Mouse (Mus musculus) kidney, adult 8-10 months (tissue): ENCODE data around the gene Cdca3.
A peak's percentile ranks its signal among the peaks of the same experiment; 100 is the strongest.
"Not testable (repeated sequence)": the region's sequence is repeated elsewhere in the genome, so short reads cannot be mapped to it uniquely, and the experiment has no call there.

Experiments used
- DNase-seq, 2 experiments: peaks; one replicate each; pipeline ENCODE4 v3.0.0; 2022

Gene Cdca3

GRCm38 (mm10) chr6:124809775-124810538 lies 19.4 kb upstream of the Cdca3 start:
- no peak for DNase-seq

GRCm38 (mm10) chr6:124810566-124811402 lies 18.6 kb upstream of the Cdca3 start:
- DNase-seq: not testable (repeated sequence)

GRCm38 (mm10) chr6:124811403-124811665 lies 18.0 kb upstream of the Cdca3 start:
- no peak for DNase-seq

DNA sequence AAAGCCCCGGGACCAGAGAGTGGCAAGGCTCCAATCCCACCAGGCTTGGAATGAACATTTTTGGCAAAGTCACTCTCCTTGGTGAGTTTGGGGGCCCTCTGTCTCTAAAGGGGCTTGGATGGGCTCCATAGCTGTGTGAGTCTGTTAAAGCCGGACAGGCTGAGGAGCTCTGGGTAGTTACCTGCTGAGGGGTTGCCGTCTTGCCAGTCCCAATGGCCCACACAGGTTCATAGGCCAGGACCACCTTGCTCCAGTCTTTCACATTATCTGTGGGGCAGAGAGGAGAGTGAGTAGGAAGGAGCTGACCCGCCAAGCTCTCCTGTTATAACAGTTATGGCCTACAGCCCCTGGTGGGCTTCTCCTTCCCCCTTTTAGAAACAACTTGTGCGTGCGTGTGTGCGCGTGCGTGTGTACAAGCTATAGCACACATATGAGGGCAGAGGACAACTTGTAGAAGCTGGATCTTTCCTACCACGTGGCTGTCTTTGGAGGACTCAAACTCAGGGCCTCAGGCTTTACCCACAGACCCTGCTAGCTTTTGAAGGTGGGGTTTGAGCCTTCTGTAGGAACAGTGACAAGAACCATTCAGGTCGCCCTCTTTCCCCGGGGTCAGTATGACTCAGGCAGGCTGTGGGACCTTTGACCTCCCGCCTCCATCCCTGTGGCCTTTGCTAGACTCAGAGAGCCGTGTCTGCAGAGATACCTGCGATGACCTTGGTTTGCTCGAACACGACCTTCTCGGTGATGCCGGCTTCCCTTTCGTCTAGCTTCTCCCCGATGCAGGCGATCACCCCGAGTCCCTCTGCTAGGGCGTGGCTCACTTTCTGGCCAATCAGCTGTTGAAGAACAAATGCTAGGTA lies 17.4 kb upstream of the Cdca3 start:
- DNase-seq: peak in 1 of 2 experiments; percentile 40

DNA sequence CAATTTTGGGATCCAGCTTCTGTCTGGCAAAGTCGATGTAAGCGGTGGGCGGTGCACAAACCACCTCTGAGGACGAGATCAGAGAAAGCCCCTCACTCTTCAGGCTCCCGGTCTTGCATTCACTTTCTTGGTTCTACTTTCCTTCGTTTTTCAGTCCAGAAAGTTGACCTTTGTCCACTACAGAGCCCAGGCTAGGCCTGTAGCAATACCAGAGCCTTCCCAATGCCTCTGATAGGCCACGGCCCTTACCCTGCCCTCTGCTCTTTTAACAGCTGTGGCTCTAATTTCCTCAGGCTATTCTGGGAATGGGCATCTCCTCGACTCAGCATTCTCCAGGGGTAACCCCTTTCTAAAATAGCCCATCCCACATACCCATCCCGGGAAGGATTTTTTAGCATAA lies 16.5 kb upstream of the Cdca3 start:
- peak in 1 of 2 experiments; percentile 41 for DNase-seq

DNA sequence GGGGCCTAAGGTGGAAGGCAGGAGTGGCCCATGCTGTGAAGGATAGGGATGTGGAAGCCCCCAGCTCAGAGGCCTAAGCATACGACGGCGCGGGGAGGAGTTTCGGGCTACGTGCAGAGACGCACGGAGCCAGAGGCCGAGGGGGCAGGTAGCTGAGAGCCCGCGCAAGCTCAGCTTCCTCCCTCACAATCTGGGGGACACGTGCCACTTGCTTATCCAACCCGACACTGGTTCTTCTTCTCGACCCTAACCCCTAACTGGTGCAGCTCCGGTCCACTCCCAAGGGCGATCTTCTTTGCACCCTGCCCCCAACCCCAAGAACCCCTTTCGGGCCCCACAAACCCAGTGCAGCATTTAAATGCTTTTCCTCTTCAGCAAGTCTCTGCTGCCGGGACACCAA lies 15.9 kb upstream of the Cdca3 start:
- DNase-seq: peak; percentile 60 to 63

DNA sequence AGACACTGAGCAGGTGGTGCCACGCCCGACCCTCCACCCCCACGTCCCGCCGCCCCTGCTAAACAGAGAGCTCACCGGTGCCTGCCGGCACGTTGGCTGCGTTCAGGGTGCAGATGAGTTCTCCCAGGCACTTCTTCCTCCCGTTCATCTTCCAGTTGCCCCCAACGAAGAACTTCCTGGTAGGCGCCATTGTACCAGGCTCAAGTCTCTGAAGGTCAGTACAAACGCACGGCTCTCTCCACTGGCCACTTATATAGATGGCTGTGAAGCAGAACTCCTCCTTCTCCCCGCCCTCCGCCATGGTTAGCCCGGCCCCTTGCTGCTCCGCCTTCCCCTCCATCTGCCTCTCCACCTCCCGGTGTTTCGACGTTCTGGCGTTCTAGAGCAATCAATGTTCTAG lies 15.4 kb upstream of the Cdca3 start, which contains the start of gene Tpi1:
Gene Tpi1 (minus strand): TSS at position 364 of the 400 bp plus-strand sequence.
- DNase-seq: peak; percentile 92 to 93

DNA sequence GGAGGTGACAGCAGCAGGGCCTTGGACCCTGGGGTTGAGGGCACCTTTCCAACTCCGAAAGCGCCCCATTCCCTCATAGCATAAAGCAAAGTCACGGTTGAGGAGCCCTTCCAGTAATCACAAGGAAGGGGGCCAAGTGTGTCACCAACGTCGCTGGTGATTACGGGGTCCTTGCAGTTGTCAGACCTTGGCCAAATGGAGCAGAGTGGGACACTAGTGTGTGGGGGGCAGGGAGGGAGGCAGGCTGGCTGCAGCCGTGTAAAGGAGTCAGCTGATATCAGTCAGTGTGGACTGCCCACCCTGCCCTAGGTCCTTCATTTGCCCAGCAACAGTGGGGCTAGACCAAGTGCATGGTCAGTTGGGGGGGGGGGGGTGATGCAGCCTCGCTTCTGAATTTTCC lies 14.9 kb upstream of the Cdca3 start:
- DNase-seq: no peak

- no peak for DNase-seq
Measured at GRCm38 (mm10) chr6:124814858-124815774, 14.2 kb upstream of the Cdca3 start.

DNA sequence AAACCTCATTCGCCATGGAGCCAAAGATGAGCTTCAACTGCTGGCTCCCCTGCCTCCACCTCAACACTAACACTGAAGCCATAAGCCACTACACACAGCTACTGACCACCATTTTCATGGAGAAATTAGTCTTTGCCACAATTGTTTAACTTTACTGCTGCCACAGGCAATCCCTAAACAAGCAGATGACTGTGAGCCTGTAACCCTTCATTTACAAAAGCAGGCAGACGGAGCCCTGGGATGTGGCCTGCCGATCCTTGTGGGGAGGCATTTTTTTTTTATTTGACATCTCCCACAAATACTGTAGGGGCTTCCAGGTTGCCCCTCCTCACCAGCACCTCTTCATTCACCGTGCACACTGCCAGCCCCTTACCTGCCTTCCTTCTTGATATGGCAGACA lies 12.7 kb upstream of the Cdca3 start:
- no peak for DNase-seq

DNA sequence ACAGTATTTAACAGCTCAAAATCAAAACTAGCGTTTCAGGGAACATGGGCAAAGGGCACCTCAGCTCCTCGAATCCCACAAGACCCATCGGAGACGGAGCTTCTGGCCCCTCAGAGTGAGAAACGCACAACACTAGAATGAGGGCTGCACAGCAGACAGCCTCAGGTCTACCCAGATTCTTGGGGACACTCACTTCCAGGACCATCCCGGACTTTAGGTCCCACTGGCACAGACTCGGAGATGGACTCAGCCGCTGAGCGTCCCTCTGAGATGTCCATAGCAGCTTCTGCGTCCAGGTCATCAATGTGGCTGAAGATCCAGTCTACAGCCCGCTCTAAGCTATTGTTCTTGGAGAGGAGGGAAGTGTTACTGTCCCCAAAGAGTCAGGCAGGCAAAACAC lies 12.2 kb upstream of the Cdca3 start:
- no peak for DNase-seq

DNA sequence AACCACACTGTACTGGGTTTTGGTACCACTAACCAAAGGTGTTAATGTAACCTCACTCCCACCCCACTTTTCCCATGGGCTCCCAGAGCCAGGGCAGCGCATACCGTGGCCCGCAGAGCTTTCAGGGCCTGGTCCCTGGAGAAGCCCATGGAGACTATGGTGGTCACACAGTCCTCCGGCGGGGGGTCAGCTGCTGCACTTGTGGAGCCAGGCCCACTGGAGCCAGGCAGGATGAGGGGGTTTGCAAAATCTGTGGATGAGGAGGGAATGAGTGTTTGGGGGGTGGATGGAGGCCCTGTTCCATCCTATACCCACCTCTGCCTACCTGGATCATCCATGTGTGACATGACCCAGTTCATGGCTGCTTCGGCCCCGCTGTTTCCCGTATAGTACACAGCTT lies 11.8 kb upstream of the Cdca3 start:
- DNase-seq: no peak

DNA sequence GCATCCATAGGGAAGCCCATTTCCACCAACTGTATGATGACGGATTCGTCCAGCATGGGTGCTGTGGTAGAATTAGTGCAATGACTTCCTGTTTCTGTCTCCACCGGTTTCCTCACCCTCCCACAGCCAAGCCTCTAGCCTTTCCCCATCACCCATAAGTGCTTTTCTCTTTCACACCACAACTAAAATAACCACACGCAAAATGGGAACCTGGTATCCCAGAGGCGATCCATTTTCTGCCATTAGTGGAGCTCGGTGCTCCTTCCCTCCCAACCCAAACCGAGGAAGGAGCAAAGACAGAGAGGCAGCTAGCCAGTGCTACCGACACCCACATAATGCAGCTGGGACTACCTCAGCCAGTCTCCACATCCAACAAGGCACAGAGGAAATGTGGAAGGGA lies 11.4 kb upstream of the Cdca3 start:
- no peak for DNase-seq

- DNase-seq: no peak
Measured at GRCm38 (mm10) chr6:124820891-124821290, 8.5 kb upstream of the Cdca3 start.

- no peak for DNase-seq
Measured at GRCm38 (mm10) chr6:124822049-124822448, 7.3 kb upstream of the Cdca3 start.

DNA sequence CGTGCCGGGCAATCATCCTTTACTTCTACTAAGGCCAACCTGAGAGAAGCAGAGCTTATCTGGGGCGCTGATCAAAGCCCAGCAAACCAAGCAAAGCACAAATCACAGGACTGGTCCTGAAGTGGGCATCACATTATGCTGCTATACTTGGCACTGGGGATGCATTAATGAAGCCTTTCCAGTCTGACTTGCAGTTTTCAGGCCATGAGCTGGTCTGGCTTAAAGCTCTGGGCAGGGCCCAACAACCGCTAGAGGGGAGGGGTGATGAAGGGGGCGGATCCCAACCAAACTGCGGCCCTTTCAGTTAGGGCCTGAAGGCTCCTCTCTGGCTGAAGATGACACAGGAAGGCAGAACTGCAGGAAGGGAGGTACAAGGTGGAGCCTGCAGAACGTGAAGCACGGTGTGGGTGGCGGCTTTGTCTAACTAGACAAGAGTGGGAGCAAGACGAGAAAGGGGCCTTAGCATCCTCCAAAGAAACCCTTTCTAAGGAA lies 1.2 kb upstream of the Cdca3 start:
- DNase-seq: peak; percentile 58 to 66

GRCm38 (mm10) chr6:124829799-124830700 lies 703 bp downstream of the Cdca3 start:
- DNase-seq: peak; percentile 95 to 97

- not testable (repeated sequence) for DNase-seq
Measured at GRCm38 (mm10) chr6:124831199-124831598, 1.9 kb downstream of the Cdca3 start.

- DNase-seq: no peak
Measured at GRCm38 (mm10) chr6:124831649-124832048, 2.3 kb downstream of the Cdca3 start.

DNA sequence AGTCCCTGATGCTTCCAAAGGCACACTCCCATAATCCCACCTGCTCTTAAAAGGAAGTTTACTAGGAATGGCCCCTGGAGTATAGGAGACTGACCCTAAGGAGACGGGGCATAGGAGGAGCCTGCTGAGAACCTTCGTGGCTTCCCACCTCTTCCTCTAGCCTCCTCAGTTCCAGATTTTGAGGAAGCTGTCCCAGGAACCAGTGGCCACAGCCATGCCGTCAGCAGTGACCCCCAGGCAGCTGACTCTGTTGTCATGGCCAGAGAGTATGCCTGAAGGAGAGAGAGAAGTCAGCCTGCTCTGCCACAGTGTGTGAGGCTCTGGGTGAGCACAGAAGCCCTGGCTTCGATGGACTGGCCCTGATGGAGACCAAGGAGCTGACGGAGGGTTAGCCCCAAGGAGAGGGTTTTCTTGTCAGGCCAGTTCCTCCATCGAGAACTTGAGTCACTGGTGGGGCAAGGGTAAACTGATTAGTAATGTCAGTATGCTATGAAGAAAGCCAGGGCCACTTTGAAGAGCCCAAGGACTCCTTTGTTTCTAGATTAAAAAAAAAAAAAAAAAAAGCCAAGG lies 5.2 kb downstream of the Cdca3 start:
- no peak for DNase-seq

DNA sequence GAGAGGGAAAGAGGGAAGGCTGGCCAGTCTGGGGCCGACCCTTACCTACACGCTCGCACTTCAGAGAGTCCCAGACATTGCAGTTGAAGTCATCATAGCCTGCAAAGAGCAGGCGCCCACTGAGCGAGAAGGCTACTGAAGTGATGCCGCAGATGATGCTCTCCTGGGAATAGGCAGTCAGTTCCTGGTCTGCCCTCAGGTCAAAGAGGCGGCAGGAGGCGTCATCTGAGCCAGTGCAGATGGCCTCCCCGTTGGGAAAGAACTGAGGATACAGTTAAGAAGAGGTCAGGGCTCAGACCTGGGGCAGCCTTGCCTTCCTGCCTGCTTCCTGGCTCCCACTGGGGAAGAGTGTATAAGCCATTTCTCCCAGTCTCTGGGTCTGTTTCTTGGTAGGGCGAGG lies 6.2 kb downstream of the Cdca3 start:
- no peak for DNase-seq
